Mouse (Mus musculus) splenic B cell, adult 2 months (primary cell): ENCODE data around the gene Tnfrsf25.

ENCODE experiments used
- DNase-seq: peaks from one replicate; pipeline ENCODE4 v3.0.0-alpha.2; 2011; ENCODE audit warnings: low read depth, low spot score
- H3K27me3 ChIP-seq: 2 replicates; pipeline ENCODE4 v1.6.1; 2012; ENCODE audit warnings: mild to moderate bottlenecking, low read length, moderate library complexity, mixed read lengths; ENCODE audit not compliant: control insufficient read depth, poor library complexity, insufficient read depth, severe bottlenecking
- H3K36me3 ChIP-seq: 2 replicates; pipeline ENCODE4 v1.6.1; 2012; ENCODE audit warnings: mild to moderate bottlenecking, low read length, moderate library complexity, mixed read lengths; ENCODE audit not compliant: control insufficient read depth, poor library complexity, insufficient read depth, severe bottlenecking

The Tnfrsf25 gene

DNA sequence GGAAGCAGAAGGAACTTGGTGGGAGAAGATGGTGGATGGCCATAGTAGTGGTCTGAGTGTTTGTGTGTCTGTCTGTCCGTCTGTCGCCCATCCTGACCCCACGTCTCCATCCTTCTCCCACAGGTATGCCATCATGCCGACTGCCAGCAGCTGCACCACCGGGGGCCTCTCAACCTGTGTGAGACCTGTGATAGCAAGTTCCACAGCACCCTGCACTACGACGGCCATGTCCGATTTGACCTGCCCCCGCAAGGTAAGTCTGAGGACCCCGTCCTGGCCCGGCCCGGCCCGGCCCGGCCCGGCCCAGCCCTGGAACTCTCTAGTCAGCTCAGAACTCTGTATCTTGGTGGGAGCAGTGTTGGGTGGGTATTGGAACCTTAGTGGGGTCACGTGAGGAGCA, 13.8 kb upstream of the Tnfrsf25 start:
- no peaks in the 10 kb centered on the region for H3K27me3 ChIP-seq
- no peaks in the 10 kb centered on the region; the same call in 1 of the 2 replicates for H3K36me3 ChIP-seq
- no peak for DNase-seq

DNA sequence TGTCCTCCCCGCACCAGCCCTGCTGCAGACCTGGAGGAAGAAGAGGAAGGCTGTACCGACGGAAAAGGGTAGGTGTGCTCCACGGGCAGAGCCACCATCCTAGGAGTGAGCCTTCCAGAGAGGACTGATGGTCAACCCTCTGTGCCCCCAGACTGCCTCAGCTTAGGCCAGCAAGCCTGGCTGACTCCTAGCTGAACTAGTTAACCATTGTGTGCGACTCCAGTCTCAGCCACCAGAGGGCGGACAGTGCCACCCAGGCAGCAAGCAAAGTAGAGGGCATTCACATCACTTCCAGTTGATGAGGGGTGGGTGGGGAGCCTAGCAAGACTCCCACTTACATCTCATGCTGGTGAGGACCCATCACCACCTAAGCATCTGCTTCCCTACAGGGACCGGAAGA, 12.7 kb upstream of the Tnfrsf25 start:
- DNase-seq = peak; percentile 78
- H3K27me3 ChIP-seq = no peaks in the 10 kb centered on the region
- no peaks in the 10 kb centered on the region; the same call in 1 of the 2 replicates for H3K36me3 ChIP-seq

DNA sequence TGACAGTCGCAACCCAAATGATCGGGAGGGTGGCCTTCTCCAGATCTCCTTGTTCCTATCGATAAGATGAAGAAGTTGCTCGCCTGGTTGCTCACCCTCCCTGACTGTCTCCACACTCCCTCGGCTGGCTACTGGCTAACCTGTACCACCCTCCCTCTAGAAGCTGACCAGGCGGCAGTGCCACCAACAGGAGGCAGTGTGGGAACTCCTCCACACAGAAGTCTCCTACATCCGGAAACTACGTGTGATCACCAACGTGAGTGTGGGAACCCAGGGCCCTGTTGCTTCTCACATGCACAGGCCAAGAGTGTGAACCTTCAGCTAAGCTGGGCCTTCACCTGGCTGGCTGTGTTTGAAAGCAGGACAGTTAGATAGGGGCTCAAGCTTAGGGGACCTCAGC, 9.0 kb upstream of the Tnfrsf25 start:
- Histone ChIP-seq H3K27me3 (no peaks in the 10 kb centered on the region), H3K36me3 (no peaks in the 10 kb centered on the region; the same call in 1 of the 2 replicates)
- DNase-seq = no peak

DNA sequence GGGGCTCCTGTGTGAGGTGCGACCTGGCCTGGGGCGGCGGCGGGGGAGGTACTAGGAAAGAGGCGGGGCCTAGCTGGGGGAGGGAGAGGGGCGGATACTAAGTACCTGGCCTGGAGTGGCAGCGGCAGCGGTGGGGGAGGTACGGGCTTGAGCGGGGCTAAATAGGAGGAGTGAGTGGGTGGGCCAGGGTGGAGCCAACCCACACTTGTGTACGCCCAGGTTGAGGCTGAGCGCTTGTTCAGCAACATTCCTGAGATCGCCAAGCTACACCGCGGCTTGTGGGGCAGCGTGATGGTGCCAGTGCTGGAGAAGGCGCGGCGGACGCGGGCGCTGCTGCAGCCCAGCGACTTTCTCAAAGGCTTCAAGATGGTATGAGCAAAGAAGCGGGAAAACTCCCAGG, 8.2 kb upstream of the Tnfrsf25 start:
- DNase-seq = no peak
- H3K36me3 ChIP-seq = no peaks in the 10 kb centered on the region; the same call in 1 of the 2 replicates
- no peaks in the 10 kb centered on the region for H3K27me3 ChIP-seq

DNA sequence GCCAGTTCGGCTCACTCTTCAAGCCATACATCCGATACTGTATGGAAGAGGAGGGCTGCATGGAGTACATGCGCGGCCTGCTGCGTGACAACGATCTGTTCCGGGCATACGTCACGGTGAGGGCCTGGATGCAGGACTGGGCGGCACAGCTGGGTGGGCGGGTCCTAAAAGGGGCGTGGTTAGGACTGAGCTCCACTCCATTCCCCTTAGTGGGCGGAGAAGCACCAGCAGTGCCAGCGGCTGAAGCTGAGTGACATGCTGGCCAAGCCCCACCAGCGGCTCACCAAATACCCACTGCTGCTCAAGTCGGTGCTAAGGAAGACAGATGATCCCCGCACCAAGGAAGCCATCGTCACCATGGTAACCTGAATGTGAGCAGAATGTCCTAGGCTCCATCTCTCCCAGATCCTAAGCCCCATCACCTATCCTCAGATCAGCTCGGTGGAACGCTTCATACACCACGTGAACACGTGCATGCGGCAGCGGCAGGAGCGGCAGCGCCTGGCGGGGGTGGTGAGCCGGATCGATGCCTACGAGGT, 7.7 kb upstream of the Tnfrsf25 start:
- DNase-seq = no peak
- Histone ChIP-seq H3K36me3 (no peaks in the 10 kb centered on the region; the same call in 1 of the 2 replicates), H3K27me3 (no peaks in the 10 kb centered on the region)

DNA sequence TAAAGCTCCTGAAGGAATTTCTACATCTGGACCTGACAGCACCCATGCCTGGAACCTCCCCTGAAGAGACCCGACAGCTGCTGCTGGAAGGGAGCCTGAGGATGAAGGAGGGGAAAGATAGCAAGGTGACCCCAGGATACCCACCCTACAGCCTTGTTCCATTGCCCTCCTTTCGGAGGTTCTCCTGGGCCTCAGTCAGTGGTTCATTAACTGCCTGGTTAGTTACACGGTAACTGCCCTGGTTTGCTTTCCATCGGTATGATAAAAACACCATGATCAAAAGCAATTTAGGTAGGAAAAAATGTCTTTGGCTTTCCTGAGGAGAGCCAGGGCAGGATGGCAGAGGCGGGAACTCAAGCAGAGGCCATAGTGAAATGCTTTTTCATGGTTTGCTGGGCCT, 7.1 kb upstream of the Tnfrsf25 start:
- Histone ChIP-seq H3K27me3 (no peaks in the 10 kb centered on the region), H3K36me3 (no peaks in the 10 kb centered on the region; the same call in 1 of the 2 replicates)
- no peak for DNase-seq

DNA sequence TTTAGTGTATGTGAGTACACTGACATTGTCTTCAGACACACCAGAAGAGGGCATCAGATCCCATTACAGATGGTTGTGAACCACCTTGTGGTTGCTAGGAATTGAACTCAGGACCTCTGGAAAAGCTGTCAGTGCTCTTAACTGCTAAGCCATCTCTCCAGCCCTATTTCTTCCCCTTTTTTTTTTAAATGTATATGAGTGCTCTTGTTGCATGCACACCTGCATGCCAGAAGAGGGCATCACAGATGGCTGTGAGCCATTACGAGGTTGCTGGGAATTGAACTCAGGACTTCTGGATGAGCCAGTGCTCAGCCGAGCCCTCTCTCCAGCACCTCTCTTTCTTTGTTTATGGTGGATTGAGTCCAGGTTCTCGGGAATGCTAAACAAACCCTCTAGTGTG, 6.2 kb upstream of the Tnfrsf25 start:
- Histone ChIP-seq H3K36me3 (no peaks in the 10 kb centered on the region; the same call in 1 of the 2 replicates), H3K27me3 (no peaks in the 10 kb centered on the region)
- no peak for DNase-seq

DNA sequence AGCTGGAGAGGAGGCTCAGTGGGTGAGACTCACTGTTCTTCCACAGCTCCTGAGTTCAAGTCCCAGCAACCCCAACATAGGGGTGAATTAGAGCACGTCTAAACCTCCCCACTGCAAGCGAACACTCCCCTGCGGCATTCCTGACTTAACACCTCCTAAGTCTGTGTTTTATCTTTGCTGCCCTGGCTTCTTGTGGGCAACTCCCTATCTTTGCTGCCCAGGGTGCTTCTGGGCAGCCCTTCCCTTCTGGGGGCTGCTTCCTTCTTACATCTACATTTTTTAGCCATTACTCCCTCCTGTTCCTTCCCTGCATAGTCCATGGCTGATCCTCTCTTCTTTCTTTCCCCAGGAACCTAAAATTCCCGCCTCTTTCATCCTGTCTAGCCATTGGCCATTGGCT, 5.0 kb upstream of the Tnfrsf25 start:
- no peak for DNase-seq

DNA sequence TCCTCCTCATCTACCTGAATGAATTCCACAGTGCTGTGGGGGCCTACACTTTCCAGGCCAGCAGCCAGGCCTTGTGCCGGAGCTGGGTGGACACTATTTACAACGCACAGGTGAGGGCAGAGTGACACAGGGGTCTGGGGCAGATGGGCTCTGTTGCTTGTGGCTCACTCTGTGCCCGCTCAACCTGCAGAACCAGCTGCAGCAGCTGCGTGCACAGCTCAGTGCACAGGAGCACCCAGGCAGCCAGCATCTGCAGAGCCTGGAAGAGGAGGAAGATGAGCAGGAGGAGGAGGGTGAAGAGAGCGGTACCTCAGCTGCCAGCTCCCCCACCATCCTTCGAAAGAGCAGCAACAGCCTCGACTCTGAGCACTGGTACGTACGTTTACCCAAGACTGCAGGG, 3.4 kb upstream of the Tnfrsf25 start:
- no peaks in the 10 kb centered on the region for H3K36me3 ChIP-seq
- no peaks in the 10 kb centered on the region for H3K27me3 ChIP-seq
- DNase-seq = no peak

More for the DNA sequence above, 5.0 kb upstream of the Tnfrsf25 start:
- Histone ChIP-seq H3K36me3 (no peaks in the 10 kb centered on the region; the same call in 1 of the 2 replicates), H3K27me3 (no peaks in the 10 kb centered on the region)

DNA sequence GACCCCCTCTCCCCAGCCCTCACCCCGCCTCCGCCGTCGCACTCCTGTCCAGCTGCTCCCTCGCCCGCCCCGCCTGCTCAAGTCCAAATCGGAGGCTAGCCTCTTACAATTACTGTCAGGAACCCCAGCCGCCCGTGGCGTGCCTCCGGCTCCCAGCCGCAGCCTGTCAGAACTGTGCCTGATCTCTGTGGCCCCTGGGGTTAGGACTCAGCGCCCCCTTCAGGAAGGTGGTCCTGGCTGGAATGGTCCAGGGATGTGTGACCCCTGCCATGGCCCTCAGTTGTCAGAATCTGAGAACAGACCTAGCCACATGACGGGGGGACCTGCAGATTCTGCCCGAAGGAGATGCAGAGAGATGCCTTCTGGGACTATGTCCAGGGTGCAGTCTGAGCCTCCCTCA, 1.7 kb upstream of the Tnfrsf25 start:
- no peaks in the 10 kb centered on the region for H3K36me3 ChIP-seq
- H3K27me3 ChIP-seq = no peaks in the 10 kb centered on the region
- no peak for DNase-seq

DNA sequence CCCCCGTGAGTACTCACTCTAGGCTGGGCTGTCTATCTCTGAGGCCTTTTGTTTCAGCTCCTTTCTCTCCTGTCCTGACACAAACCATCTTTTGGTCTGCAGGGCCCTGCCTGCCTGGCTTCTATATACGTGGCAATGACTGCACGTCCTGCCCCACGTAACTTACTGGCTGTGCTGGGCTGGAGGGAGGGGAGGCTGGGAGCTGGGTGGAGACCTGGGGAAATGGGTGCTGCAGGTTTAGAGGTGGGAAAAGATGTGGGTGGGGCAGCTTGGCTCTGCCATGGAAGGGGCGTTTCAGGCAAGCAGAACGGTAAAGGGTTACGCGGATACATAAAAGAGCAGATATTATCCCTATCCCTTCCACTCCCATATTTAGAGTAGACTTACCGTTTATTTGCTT, 1.8 kb downstream of the Tnfrsf25 start:
- Histone ChIP-seq H3K27me3 (no peaks in the 10 kb centered on the region), H3K36me3 (no peaks in the 10 kb centered on the region)
- DNase-seq = no peak

DNA sequence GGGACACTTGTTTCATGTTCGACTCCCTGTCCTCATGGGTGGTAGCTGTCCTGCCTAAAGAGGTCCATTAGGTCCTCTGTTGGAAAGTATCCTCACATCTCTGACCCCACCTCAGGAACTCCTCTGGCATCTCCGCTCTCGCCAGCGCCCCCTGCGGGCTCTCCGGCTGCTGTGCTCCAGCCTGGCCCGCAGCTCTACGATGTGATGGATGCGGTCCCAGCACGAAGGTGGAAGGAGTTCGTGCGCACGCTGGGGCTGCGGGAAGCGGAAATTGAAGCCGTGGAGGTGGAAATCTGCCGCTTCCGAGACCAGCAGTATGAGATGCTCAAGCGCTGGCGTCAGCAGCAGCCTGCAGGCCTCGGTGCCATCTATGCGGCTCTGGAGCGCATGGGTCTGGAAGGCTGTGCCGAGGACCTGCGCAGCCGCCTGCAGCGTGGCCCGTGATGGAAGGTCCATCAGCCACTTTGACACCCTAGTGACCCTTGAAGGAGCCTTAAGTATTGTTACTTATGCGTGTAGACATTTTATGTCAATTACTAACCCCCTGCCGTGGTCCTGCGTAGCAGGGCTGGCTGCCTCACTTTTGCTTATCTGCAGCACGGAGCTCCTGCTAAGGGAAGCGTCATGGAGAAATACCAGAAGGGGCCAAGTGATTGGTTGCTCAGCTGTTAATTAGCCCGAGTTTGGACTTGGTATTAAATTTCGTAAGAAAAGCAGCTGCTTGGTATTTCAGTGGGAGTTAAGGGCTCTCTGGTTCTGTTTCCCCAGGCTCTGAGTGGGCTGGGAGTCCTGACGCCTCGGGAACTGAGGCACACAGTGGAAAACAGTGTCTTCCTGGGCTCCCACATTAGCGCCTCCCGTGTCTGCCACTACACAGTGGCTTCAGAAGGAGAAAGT, 3.9 kb downstream of the Tnfrsf25 start:
- DNase-seq = no peak
- Histone ChIP-seq H3K36me3 (no peaks in the 10 kb centered on the region), H3K27me3 (no peaks in the 10 kb centered on the region)

DNA sequence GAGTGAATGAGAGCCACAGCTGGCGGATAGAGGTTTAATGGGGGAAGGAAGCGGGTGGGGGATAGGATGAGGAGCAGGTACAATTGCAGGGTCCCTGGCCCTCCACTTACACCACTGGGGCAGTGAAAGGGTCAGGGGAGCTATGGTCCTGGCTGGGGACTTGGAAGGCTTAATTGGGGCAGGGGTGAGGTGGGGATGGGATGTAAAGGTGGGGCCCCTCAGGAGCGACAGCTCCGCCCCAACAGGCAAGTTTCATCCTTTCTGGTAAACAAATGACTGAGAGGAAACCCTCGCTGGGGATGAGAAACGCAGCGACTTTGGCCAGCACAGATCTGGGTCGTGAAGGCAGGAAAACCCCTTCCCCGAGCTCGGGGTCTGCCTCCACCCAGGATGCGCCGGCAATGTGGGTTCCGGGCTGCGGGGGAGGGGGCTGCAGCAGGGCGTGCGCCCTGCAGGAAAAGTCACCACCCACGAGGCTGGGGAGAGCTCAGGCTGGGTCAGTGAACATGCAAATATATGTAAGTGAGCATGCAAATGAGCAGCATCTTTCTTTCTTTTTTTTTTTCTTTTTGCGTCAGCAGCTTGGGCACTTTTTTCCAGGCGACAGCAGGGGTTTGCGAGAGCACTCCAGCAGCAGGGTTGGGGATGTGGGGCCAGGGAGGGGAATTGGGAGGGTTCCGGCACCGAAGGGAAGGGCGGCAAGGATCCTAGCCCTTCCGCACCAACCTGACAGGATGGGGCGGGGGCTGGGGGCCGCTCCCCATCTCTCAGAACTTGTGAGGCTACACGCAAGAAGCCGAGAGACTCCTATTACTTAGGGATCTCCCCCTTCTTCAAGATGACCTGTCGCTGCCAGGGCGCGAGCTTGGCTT, 4.8 kb downstream of the Tnfrsf25 start:
- Histone ChIP-seq H3K27me3 (no peaks in the 10 kb centered on the region), H3K36me3 (no peaks in the 10 kb centered on the region)
- DNase-seq = peak; percentile 65

DNA sequence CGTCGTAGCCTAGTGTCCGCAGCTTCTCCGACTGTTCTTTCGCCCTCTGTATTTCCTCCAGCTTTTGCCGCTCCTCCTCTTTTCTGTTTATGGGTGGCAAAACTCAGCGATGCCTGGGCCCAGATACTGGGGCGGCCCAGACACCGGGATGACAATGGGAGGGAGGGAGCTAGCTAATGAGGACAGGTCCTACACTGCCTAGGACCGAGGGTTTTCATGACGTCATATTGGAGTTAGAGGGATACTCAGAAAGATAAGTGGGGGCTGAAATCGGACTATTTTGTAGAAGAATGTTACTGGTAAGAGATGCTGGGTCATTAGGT, 5.4 kb downstream of the Tnfrsf25 start:
- Histone ChIP-seq H3K27me3 (no peaks in the 10 kb centered on the region), H3K36me3 (no peaks in the 10 kb centered on the region)
- DNase-seq = no peak
